Mouse (Mus musculus) embryonic facial prominence, embryonic 10.5 days (tissue): Measurements from ENCODE around the gene Cacnb1. TPM values are rescaled to one million over a fixed set of nuclear protein-coding genes. Genes with fewer than 3 reads are reported as not detected.

Experiments used
- DNase-seq: peaks from one replicate; pipeline ENCODE4 v3.0.0-alpha.2; 2017; ENCODE audit warnings: low spot score
- H3K27ac ChIP-seq: fragments of 300-500 bp; sonication (generic); replicated peaks from 2 replicates; pipeline ENCODE4 v1.5.1; 2016; ENCODE audit warnings: mild to moderate bottlenecking
- H3K27me3 ChIP-seq: fragments of 300-500 bp; sonication (generic); replicated peaks from 2 replicates; pipeline ENCODE4 v1.6.1; 2016; ENCODE audit warnings: low read depth, mild to moderate bottlenecking; ENCODE audit not compliant: poor library complexity, severe bottlenecking
- H3K36me3 ChIP-seq: fragments of 300-500 bp; sonication (generic); replicated peaks from 2 replicates; pipeline ENCODE4 v1.6.1; 2016; ENCODE audit warnings: mild to moderate bottlenecking, moderate library complexity
- H3K4me1 ChIP-seq: fragments of 300-500 bp; sonication (generic); 2 replicates; pipeline ENCODE4 v1.6.1; 2016
- H3K4me3 ChIP-seq: fragments of 300-500 bp; sonication (generic); 2 replicates; pipeline ENCODE4 v1.5.1; 2016; ENCODE audit warnings: mild to moderate bottlenecking, moderate library complexity
- H3K9me3 ChIP-seq: fragments of 300-500 bp; sonication (generic); 2 replicates; pipeline ENCODE4 v1.6.1; 2016; ENCODE audit warnings: mild to moderate bottlenecking
- WGBS: fragments of 180-500 bp; shearing (Covaris S2); methylation state at CpG from one replicate; pipeline ENCODE4 v1.1.7; 2016; 5-methylcytosine and 5-hydroxymethylcytosine counted together
- polyA plus RNA-seq: library from polyadenylated mRNA; unstranded; fragments of >200 nt; fragmentation: Nextera tagmentation; extraction: Ambion mirVana; gene quantifications from 2 replicates; pipeline ENCODE4 v1.2.1, GENCODE M21; 2016

The Cacnb1 gene
- polyA plus RNA-seq, 1 experiment from 2014 or later, result 5.7 TPM

- Histone ChIP-seq H3K4me1 (peaks cover 61% of the 10 kb centered on the region), H3K27ac (0 out of 2 replicates have a peak overlapping the region, but pooled peaks have one; percentile 7), H3K27me3 (peaks cover 26% of the 10 kb centered on the region), H3K4me3 (peak overlapping the region; percentile 19; the same call in 1 of the 2 replicates), H3K36me3 (peaks cover 32% of the 10 kb centered on the region), H3K9me3 (no peaks in the 10 kb centered on the region)
- DNase-seq, result no peak
- WGBS, result 35% methylated on average over 8 of the region's 8 CpGs
These were observed 2.8 kb downstream of the Cacnb1 start for GRCm38 (mm10) chr11:98019883-98020610.

GRCm38 (mm10) chr11:98018858-98019641 lies 3.8 kb downstream of the Cacnb1 start:
- Histone ChIP-seq H3K4me3 (peak overlapping the region; percentile 19; the same call in 1 of the 2 replicates), H3K9me3 (no peaks in the 10 kb centered on the region), H3K4me1 (peaks cover 61% of the 10 kb centered on the region), H3K36me3 (peaks cover 40% of the 10 kb centered on the region), H3K27ac (0 out of 2 replicates have a peak overlapping the region, but pooled peaks have one; percentile 16), H3K27me3 (peaks cover 26% of the 10 kb centered on the region)
- WGBS, result 30% methylated on average over 10 of the region's 10 CpGs
- peak; percentile 65 for DNase-seq

- Histone ChIP-seq H3K9me3 (no peaks in the 10 kb centered on the region), H3K4me3 (no peak overlapping the region), H3K27me3 (peaks cover 26% of the 10 kb centered on the region), H3K4me1 (peaks cover 58% of the 10 kb centered on the region), H3K36me3 (peaks cover 43% of the 10 kb centered on the region), H3K27ac (peak overlapping the region; percentile 64; the same call in 1 of the 2 replicates)
- no peak for DNase-seq
- WGBS, result 61% methylated on average over 6 of the region's 6 CpGs
These were observed 4.6 kb downstream of the Cacnb1 start for GRCm38 (mm10) chr11:98018222-98018621.

- Histone ChIP-seq H3K4me3 (no peak overlapping the region), H3K9me3 (no peaks in the 10 kb centered on the region), H3K36me3 (peaks cover 43% of the 10 kb centered on the region), H3K4me1 (peaks cover 52% of the 10 kb centered on the region), H3K27me3 (peaks cover 38% of the 10 kb centered on the region), H3K27ac (no peak overlapping the region)
- DNase-seq, result no peak
- WGBS, result 77% methylated on average over 4 of the region's 4 CpGs
These were observed 6.0 kb downstream of the Cacnb1 start for GRCm38 (mm10) chr11:98016824-98017223.

- H3K27ac ChIP-seq, result no peak overlapping the region
- peaks cover 48% of the 10 kb centered on the region for H3K4me1 ChIP-seq
- peaks cover 47% of the 10 kb centered on the region for H3K36me3 ChIP-seq
- 92% methylated on average over 5 of the region's 5 CpGs for WGBS
- DNase-seq, result no peak
- H3K9me3 ChIP-seq, result no peaks in the 10 kb centered on the region
- peaks cover 36% of the 10 kb centered on the region for H3K27me3 ChIP-seq
- H3K4me3 ChIP-seq, result no peak overlapping the region
These were observed 6.7 kb downstream of the Cacnb1 start for GRCm38 (mm10) chr11:98016177-98016576.

GRCm38 (mm10) chr11:98012831-98013230 lies 10.0 kb downstream of the Cacnb1 start:
- 81% methylated on average over 10 of the region's 10 CpGs for WGBS
- Histone ChIP-seq H3K4me3 (0 out of 2 replicates have a peak overlapping the region, but pooled peaks have one; percentile 16), H3K9me3 (no peaks in the 10 kb centered on the region), H3K27me3 (peaks cover 17% of the 10 kb centered on the region), H3K4me1 (peaks cover 18% of the 10 kb centered on the region), H3K27ac (no peak overlapping the region), H3K36me3 (peaks cover 69% of the 10 kb centered on the region)
- DNase-seq, result no peak

- Histone ChIP-seq H3K4me3 (peak overlapping the region; percentile 16; the same call in 1 of the 2 replicates), H3K27me3 (peaks cover 17% of the 10 kb centered on the region), H3K9me3 (no peaks in the 10 kb centered on the region), H3K27ac (no peak overlapping the region), H3K36me3 (peaks cover 58% of the 10 kb centered on the region), H3K4me1 (peaks cover 13% of the 10 kb centered on the region)
- no peak for DNase-seq
- 59% methylated on average over 9 of the region's 9 CpGs for WGBS
These were observed 11.1 kb downstream of the Cacnb1 start for GRCm38 (mm10) chr11:98011716-98012115.

- Histone ChIP-seq H3K27me3 (peaks cover 38% of the 10 kb centered on the region), H3K4me3 (no peak overlapping the region), H3K4me1 (peaks cover 30% of the 10 kb centered on the region), H3K27ac (no peak overlapping the region), H3K9me3 (no peaks in the 10 kb centered on the region), H3K36me3 (peaks cover 47% of the 10 kb centered on the region)
- 88% methylated on average over 11 of the region's 11 CpGs for WGBS
- DNase-seq, result no peak
These were observed 14.7 kb downstream of the Cacnb1 start for GRCm38 (mm10) chr11:98008087-98008486.

- Histone ChIP-seq H3K27me3 (peaks cover 45% of the 10 kb centered on the region), H3K36me3 (peaks cover 38% of the 10 kb centered on the region), H3K4me3 (no peak overlapping the region), H3K9me3 (no peaks in the 10 kb centered on the region), H3K4me1 (peaks cover 42% of the 10 kb centered on the region), H3K27ac (no peak overlapping the region)
- no peak for DNase-seq
- 87% methylated on average over 10 of the region's 10 CpGs for WGBS
These were observed 17.1 kb downstream of the Cacnb1 start for GRCm38 (mm10) chr11:98005686-98006085.

GRCm38 (mm10) chr11:98005076-98005475 lies 17.8 kb downstream of the Cacnb1 start:
- peak; percentile 49 for DNase-seq
- H3K27ac ChIP-seq, result no peak overlapping the region
- peaks cover 49% of the 10 kb centered on the region for H3K4me1 ChIP-seq
- no peaks in the 10 kb centered on the region for H3K9me3 ChIP-seq
- H3K27me3 ChIP-seq, result peaks cover 52% of the 10 kb centered on the region
- peaks cover 33% of the 10 kb centered on the region for H3K36me3 ChIP-seq
- 30% methylated on average over 13 of the region's 13 CpGs for WGBS
- peak overlapping the region; percentile 33 for H3K4me3 ChIP-seq

- no peak for DNase-seq
- H3K9me3 ChIP-seq, result no peaks in the 10 kb centered on the region
- peaks cover 54% of the 10 kb centered on the region for H3K4me1 ChIP-seq
- peaks cover 24% of the 10 kb centered on the region for H3K36me3 ChIP-seq
- H3K27me3 ChIP-seq, result peaks cover 61% of the 10 kb centered on the region
- H3K4me3 ChIP-seq, result no peak overlapping the region
- no peak overlapping the region for H3K27ac ChIP-seq
- 91% methylated on average over 8 of the region's 8 CpGs for WGBS
These were observed 18.7 kb downstream of the Cacnb1 start for GRCm38 (mm10) chr11:98004161-98004560.

GRCm38 (mm10) chr11:98003171-98003671 lies 19.6 kb downstream of the Cacnb1 start:
- DNase-seq, result no peak
- H3K27me3 ChIP-seq, result peaks cover 67% of the 10 kb centered on the region

More at GRCm38 (mm10) chr11:98003171-98003671, 19.6 kb downstream of the Cacnb1 start:
- WGBS, result 42% methylated on average over 17 of the region's 17 CpGs
- no peaks in the 10 kb centered on the region for H3K9me3 ChIP-seq
- peak overlapping the region; percentile 30; the same call in 1 of the 2 replicates for H3K27ac ChIP-seq
- H3K36me3 ChIP-seq, result peaks cover 16% of the 10 kb centered on the region
- peak overlapping the region; percentile 46 for H3K4me3 ChIP-seq
- peaks cover 54% of the 10 kb centered on the region for H3K4me1 ChIP-seq
